Mouse (Mus musculus) forebrain, postnatal 0 days (tissue): ENCODE data around the gene Jagn1. TPM values are rescaled to one million over a fixed set of nuclear protein-coding genes. Genes with fewer than 3 reads are reported as not detected.

ENCODE experiments used
- ATAC-seq: fragments of 200-750 bp; cut with Nextera tagmentation; 2 replicates; pipeline ENCODE4 v1.8.0; 2017; ENCODE audit warnings: mild to moderate bottlenecking, moderate library complexity
- DNase-seq: peaks from one replicate; pipeline ENCODE4 v3.0.0-alpha.2; 2015
- H3K27ac ChIP-seq: fragments of 300-500 bp; sonication (generic); 2 replicates; pipeline ENCODE4 v1.5.1; 2014; ENCODE audit warnings: low read depth, mild to moderate bottlenecking, antibody characterized with exemption, low read length, moderate library complexity, mixed read lengths
- H3K27me3 ChIP-seq: fragments of 300-500 bp; sonication (generic); 2 replicates; pipeline ENCODE4 v1.6.1; 2014; ENCODE audit warnings: mild to moderate bottlenecking, low read length, mixed read lengths; ENCODE audit not compliant: insufficient read depth
- H3K36me3 ChIP-seq: fragments of 300-500 bp; sonication (generic); 2 replicates; pipeline ENCODE4 v1.6.1; 2014; ENCODE audit warnings: mild to moderate bottlenecking, moderate library complexity; ENCODE audit not compliant: insufficient read depth
- H3K4me1 ChIP-seq: fragments of 300-500 bp; sonication (generic); 2 replicates; pipeline ENCODE4 v1.6.1; 2014; ENCODE audit warnings: antibody characterized with exemption; ENCODE audit not compliant: insufficient read depth
- H3K4me2 ChIP-seq: fragments of 300-500 bp; sonication (generic); 2 replicates; pipeline ENCODE4 v1.6.1; 2014; ENCODE audit warnings: low read depth, mild to moderate bottlenecking, moderate library complexity
- H3K4me3 ChIP-seq: fragments of 300-500 bp; sonication (generic); 2 replicates; pipeline ENCODE4 v1.5.1; 2014; ENCODE audit warnings: low read depth, low read length, mixed read lengths
- H3K9ac ChIP-seq: fragments of 300-500 bp; sonication (generic); 2 replicates; pipeline ENCODE4 v1.6.1; 2014; ENCODE audit warnings: mild to moderate bottlenecking
- H3K9me3 ChIP-seq: fragments of 300-500 bp; sonication (generic); 2 replicates; pipeline ENCODE4 v1.6.1; 2016; ENCODE audit warnings: low read length
- CTCF ChIP-seq: sonication (generic); IDR thresholded peaks from 2 replicates; pipeline ENCODE4 v1.5.1; 2016; ENCODE audit warnings: antibody characterized with exemption, control low read depth, low read depth
- WGBS: fragments of 180-500 bp; shearing (Covaris S2); extraction: QIAGEN DNeasy Blood & Tissue Kit; methylation state at CpG from one replicate; pipeline ENCODE4 v1.1.7; 2014; 5-methylcytosine and 5-hydroxymethylcytosine counted together
- polyA plus RNA-seq: library from polyadenylated mRNA; unstranded; fragments of >200 nt; fragmentation: Nextera tagmentation; extraction: Ambion mirVana; gene quantifications from 2 replicates; pipeline ENCODE4 v1.2.1, GENCODE M21; 2015
- total RNA-seq: library from RNA; depleted of rRNA; stranded (reverse); fragments of >200 nt; gene quantifications from 2 replicates; pipeline ENCODE4 v1.2.3, GENCODE M21; 2014

The Jagn1 gene
- total and polyA plus RNA-seq, 2 experiments from 2014 or later = 37.7 to 81.8 TPM

GRCm38 (mm10) chr6:113458635-113459034, 16.3 kb downstream of the Jagn1 start:
- H3K9me3 ChIP-seq = no peaks in the 10 kb centered on the region
- no peak overlapping the region for H3K27ac ChIP-seq
- H3K4me1 ChIP-seq = no peaks in the 10 kb centered on the region
- no peaks in the 10 kb centered on the region for H3K27me3 ChIP-seq
- 73% methylated on average over 10 of the region's 10 CpGs for WGBS
- H3K36me3 ChIP-seq = no peaks in the 10 kb centered on the region
- ATAC-seq (no peak), DNase-seq (no peak)
- no peak for TF ChIP-seq CTCF
- no peak overlapping the region for H3K4me2 ChIP-seq
- H3K4me3 ChIP-seq = no peak overlapping the region
- H3K9ac ChIP-seq = no peak overlapping the region

GRCm38 (mm10) chr6:113464040-113464439, 21.7 kb downstream of the Jagn1 start:
- Histone ChIP-seq H3K9ac (no peak overlapping the region), H3K9me3 (no peaks in the 10 kb centered on the region), H3K4me3 (no peak overlapping the region), H3K4me2 (no peak overlapping the region), H3K27ac (no peak overlapping the region), H3K36me3 (no peaks in the 10 kb centered on the region), H3K4me1 (no peaks in the 10 kb centered on the region), H3K27me3 (no peaks in the 10 kb centered on the region)
- ATAC-seq (no peak), DNase-seq (no peak)
- WGBS = 63% methylated on average over 7 of the region's 7 CpGs
- no peak for TF ChIP-seq CTCF

GRCm38 (mm10) chr6:113465602-113466001, 23.2 kb downstream of the Jagn1 start:
- Histone ChIP-seq H3K9ac (no peak overlapping the region), H3K36me3 (no peaks in the 10 kb centered on the region), H3K4me1 (0 out of 2 replicates have a peak, but pooled peaks cover 4% of the 10 kb centered on the region), H3K4me2 (no peak overlapping the region), H3K27ac (no peak overlapping the region), H3K27me3 (peaks cover 8% of the 10 kb centered on the region), H3K4me3 (no peak overlapping the region), H3K9me3 (no peaks in the 10 kb centered on the region)
- peak; percentile 32; the same call in 1 of the 2 replicates for TF ChIP-seq CTCF
- ATAC-seq = no peak
- WGBS = 54% methylated on average over 5 of the region's 5 CpGs
- no peak for DNase-seq

GRCm38 (mm10) chr6:113468512-113468911, 26.1 kb downstream of the Jagn1 start:
- Histone ChIP-seq H3K27me3 (peaks cover 13% of the 10 kb centered on the region), H3K4me2 (no peak overlapping the region), H3K9ac (no peak overlapping the region), H3K9me3 (no peaks in the 10 kb centered on the region), H3K4me3 (no peak overlapping the region), H3K36me3 (no peaks in the 10 kb centered on the region), H3K4me1 (0 out of 2 replicates have a peak, but pooled peaks cover 4% of the 10 kb centered on the region), H3K27ac (no peak overlapping the region)
- no peak for DNase-seq
- TF ChIP-seq CTCF = no peak
- 70% methylated on average over 3 of the region's 3 CpGs for WGBS
- ATAC-seq = no peak

GRCm38 (mm10) chr6:113469021-113469420, 26.7 kb downstream of the Jagn1 start:
- H3K4me2 ChIP-seq = peak overlapping the region; percentile 59
- H3K9ac ChIP-seq = peak overlapping the region; percentile 41; the same call in 1 of the 2 replicates
- peak; percentile 75 for TF ChIP-seq CTCF
- 8% methylated on average over 9 of the region's 9 CpGs for WGBS
- peak; percentile 74 for DNase-seq
- peaks cover 13% of the 10 kb centered on the region for H3K27me3 ChIP-seq
- H3K36me3 ChIP-seq = no peaks in the 10 kb centered on the region
- peak overlapping the region; percentile 29 for H3K4me3 ChIP-seq
- H3K9me3 ChIP-seq = no peaks in the 10 kb centered on the region
- H3K4me1 ChIP-seq = 0 out of 2 replicates have a peak, but pooled peaks cover 4% of the 10 kb centered on the region
- peak; percentile 89 for ATAC-seq
- H3K27ac ChIP-seq = no peak overlapping the region

- ATAC-seq (peak; percentile 85), DNase-seq (peak; percentile 76)
- no peaks in the 10 kb centered on the region for H3K9me3 ChIP-seq
- peak overlapping the region; percentile 59 for H3K4me2 ChIP-seq
- H3K4me3 ChIP-seq = peak overlapping the region; percentile 29
- H3K4me1 ChIP-seq = 0 out of 2 replicates have a peak, but pooled peaks cover 4% of the 10 kb centered on the region
- H3K27ac ChIP-seq = no peak overlapping the region
- no peaks in the 10 kb centered on the region for H3K36me3 ChIP-seq
- peaks cover 13% of the 10 kb centered on the region for H3K27me3 ChIP-seq
- TF ChIP-seq CTCF = peak; percentile 85
- H3K9ac ChIP-seq = peak overlapping the region; percentile 41
- 1% methylated on average over 31 of the region's 31 CpGs for WGBS
Observed at GRCm38 (mm10) chr6:113469432-113469831, 27.1 kb downstream of the Jagn1 start.

- Histone ChIP-seq H3K4me2 (peak within 1 kb of the TSS; percentile 19; the same call in 1 of the 2 replicates), H3K4me1 (0 out of 2 replicates have a peak, but pooled peaks cover 4% of the 10 kb centered on the region), H3K27ac (no peak within 1 kb of the TSS), H3K9ac (no peak within 1 kb of the TSS), H3K27me3 (peaks cover 13% of the 10 kb centered on the region), H3K4me3 (no peak within 1 kb of the TSS), H3K9me3 (no peaks in the 10 kb centered on the region), H3K36me3 (no peaks in the 10 kb centered on the region)
- WGBS = 24% methylated on average over 12 of the region's 12 CpGs
- ATAC-seq (no peak), DNase-seq (no peak)
- no peak for TF ChIP-seq CTCF
Observed at GRCm38 (mm10) chr6:113471297-113471936, 29.0 kb downstream of the Jagn1 start, which contains the start of gene Il17rc. Il17rc (plus strand) TSS chr6:113471427.
